Comparison of ENCODE assay signal across 8 mouse cellular contexts in genomic region chr3:89159616-89160344, GRCm38 (mm10). TPM values are rescaled to one million over a fixed set of nuclear protein-coding genes. Genes with fewer than 3 reads are reported as not detected.
A peak's percentile ranks its signal among the peaks of the same experiment; 100 is the strongest.
DNase-seq lines count a peak whose midpoint lies in the region; TF ChIP-seq lines count a peak whose summit lies in the region.

Hcn3 (minus strand) TSS chr3:89160196.

- H3K9me3 ChIP-seq in E14TG2a.4 (ENCODE audit: low read length), result no peaks in the 10 kb centered on the region
- H3K9me3 ChIP-seq in embryonic facial prominence, embryonic 10.5 days, result no peaks in the 10 kb centered on the region

- H3K27ac ChIP-seq in embryonic facial prominence, embryonic 10.5 days (replicated peaks), result peak within 1 kb of the TSS; percentile 65

- peak within 1 kb of the TSS; percentile 86 for H3K4me3 ChIP-seq in E14TG2a.4 (replicated peaks; ENCODE audit: low read length)
- H3K4me3 ChIP-seq in embryonic facial prominence, embryonic 10.5 days, result peak within 1 kb of the TSS; percentile 74

- WGBS in embryonic facial prominence, embryonic 10.5 days, result under 1% methylated on average over 66 of the region's 66 CpGs

- intact Hi-C loops in heart, postnatal 10 days (cut with DNase I), result loop anchor here (2.0 to 5.0 kb wide), 2 partner anchors 45 to 67 kb away; partner anchors contain the start of gene Rusc1

- peaks cover 26% of the 10 kb centered on the region for H3K27me3 ChIP-seq in E14TG2a.4 (ENCODE audit: insufficient read depth, low read length)
- peaks cover 25% of the 10 kb centered on the region for H3K27me3 ChIP-seq in embryonic facial prominence, embryonic 10.5 days (replicated peaks; ENCODE audit: low read depth, poor library complexity, severe bottlenecking)

- H3K4me1 ChIP-seq in E14TG2a.4 (replicated peaks; ENCODE audit: low read depth, low read length), result peaks cover 31% of the 10 kb centered on the region
- peaks cover 33% of the 10 kb centered on the region for H3K4me1 ChIP-seq in embryonic facial prominence, embryonic 10.5 days

- no peaks in the 10 kb centered on the region for H3K36me3 ChIP-seq in E14TG2a.4 (ENCODE audit: insufficient read depth, low read length)
- H3K36me3 ChIP-seq in embryonic facial prominence, embryonic 10.5 days (replicated peaks), result no peaks in the 10 kb centered on the region

- TF ChIP-seq CTCF in E14TG2a.4 (conservative IDR thresholded peaks at IDR 0.05; ENCODE audit: low read length), result no peak

- peak; percentile 95 for DNase-seq in ZHBTc4 (ENCODE audit: low read depth, low spot score)
- peak; percentile 89 for DNase-seq in embryonic facial prominence, embryonic 10.5 days (ENCODE audit: low spot score)
- peak; percentile 41 to 67 for DNase-seq in heart, postnatal 10 days
- DNase-seq in layer of hippocampus, postnatal 25 days (ENCODE audit: extremely low spot score in 1 of 2, low spot score in 1 of 2), result peak; percentile 44 to 63
- DNase-seq in lung, postnatal 36 days, result peak; percentile 52
- peak; percentile 34 to 37 for DNase-seq in right cerebral cortex, adult 2 months (ENCODE audit: low spot score in 2 of 2)
- DNase-seq in urinary bladder, postnatal 10 days (ENCODE audit: low spot score), result no peak

RNA-seq across cellular contexts. Expression of gene Hcn3, which starts in this region (rescaled TPM):
- 3.5 and 3.6 TPM in 2 replicates for polyA plus RNA-seq in embryonic facial prominence, embryonic 10.5 days (2016; fragmentation: Nextera tagmentation; extraction: Ambion mirVana)
- total RNA-seq in heart, postnatal 10 days (2021), result under 1 TPM; 0.19 to 0.60 TPM
- 10 to 100 TPM; 10.7 to 16.7 TPM for total RNA-seq in layer of hippocampus, postnatal 25 days (2021)

Comparison
In these comparisons a context has a peak if more than half of its experiments do, and no peak if none do; other contexts are left out.
1. RNA of gene Hcn3 (total RNA-seq): 10.7 to 16.7 TPM in layer of hippocampus, postnatal 25 days; 0.19 to 0.60 TPM in heart, postnatal 10 days; every median in the first group is over 4 times any median in the second.
2. Peak in DNase-seq in heart, postnatal 10 days; RNA of the gene not detected or under 1 TPM.